Mouse (Mus musculus): ENCODE results near the gene Siah3. TPM values are rescaled to one million over a fixed set of nuclear protein-coding genes. Genes with fewer than 3 reads are reported as not detected.
A peak's percentile ranks its signal among the peaks of the same experiment; 100 is the strongest.

Gene Siah3
- total RNA-seq (2014; rRNA removed) (8.2 and 11.1 TPM in 2 replicates), polyA plus RNA-seq (2015; fragmentation: Nextera tagmentation; extraction: Ambion mirVana) (2.5 and 3.1 TPM in 2 replicates)

DNA sequence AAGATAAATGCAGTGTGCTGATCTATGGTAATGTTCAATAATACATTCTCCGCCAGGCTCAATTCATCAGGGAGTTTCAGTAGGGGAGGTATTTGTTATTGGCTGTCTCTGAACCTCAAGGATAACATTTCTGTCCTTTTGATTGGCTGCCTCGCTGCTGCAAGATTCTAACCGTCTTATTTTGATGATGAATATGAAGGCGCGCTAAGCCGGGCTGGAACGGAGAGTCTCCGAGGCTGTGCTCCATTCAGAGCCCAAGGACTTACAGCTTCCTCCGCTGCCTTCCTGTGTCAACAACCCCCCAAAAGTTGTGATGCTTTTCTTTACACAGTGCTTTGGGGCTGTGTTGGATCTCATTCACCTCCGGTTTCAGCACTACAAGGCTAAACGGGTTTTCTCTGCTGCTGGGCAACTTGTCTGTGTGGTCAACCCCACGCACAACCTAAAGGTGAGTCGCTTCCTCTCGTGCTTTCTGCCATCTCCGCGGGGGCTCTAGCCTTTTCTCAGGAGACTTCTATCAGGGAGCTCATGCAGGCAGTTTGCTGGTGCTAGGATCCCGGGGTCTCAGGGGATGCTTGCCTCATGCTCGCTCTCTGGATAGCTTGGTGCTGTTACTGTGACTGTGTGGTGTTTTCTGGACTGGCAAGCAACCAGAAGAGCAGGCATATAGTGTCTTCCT lies at the start of gene Siah3:
Siah3 (plus strand) TSS at position 240 of the 679 bp plus-strand sequence.
- H3K27me3 ChIP-seq (ENCODE audit: insufficient read depth, low read length) = no peaks in the 10 kb centered on the region
- H3K36me3 ChIP-seq (ENCODE audit: insufficient read depth, low read length) = no peaks in the 10 kb centered on the region
- no peak for TF ChIP-seq CTCF (IDR thresholded peaks at IDR 0.05; ENCODE audit: low read depth)
- 5% methylated on average over 18 of the region's 18 CpGs for WGBS
- H3K4me1 ChIP-seq (ENCODE audit: insufficient read depth, low read length) = peaks cover 26% of the 10 kb centered on the region
- peak within 1 kb of the TSS; percentile 76 for H3K27ac ChIP-seq
- H3K4me2 ChIP-seq (ENCODE audit: low read depth, low read length) = peak within 1 kb of the TSS; percentile 87
- no peaks in the 10 kb centered on the region for H3K9me3 ChIP-seq (ENCODE audit: low read length)
- H3K9ac ChIP-seq (replicated peaks; ENCODE audit: low read length) = peak within 1 kb of the TSS; percentile 72
- DNase-seq (ENCODE audit: low spot score) (peak; percentile 79), ATAC-seq (peak; percentile 52)
- peak within 1 kb of the TSS; percentile 50 for H3K4me3 ChIP-seq (ENCODE audit: low read length)

- ATAC-seq (0 out of 2 replicates have a peak, but pooled peaks have one; percentile 29), DNase-seq (ENCODE audit: low spot score) (no peak)
- no peaks in the 10 kb centered on the region for H3K4me1 ChIP-seq (ENCODE audit: insufficient read depth, low read length)
- 63% methylated on average over 3 of the region's 3 CpGs for WGBS
- no peak overlapping the region for H3K9ac ChIP-seq (replicated peaks; ENCODE audit: low read length)
- H3K9me3 ChIP-seq (ENCODE audit: low read length) = no peaks in the 10 kb centered on the region
- TF ChIP-seq CTCF (IDR thresholded peaks at IDR 0.05; ENCODE audit: low read depth) = no peak
- H3K36me3 ChIP-seq (ENCODE audit: insufficient read depth, low read length) = no peaks in the 10 kb centered on the region
- H3K4me2 ChIP-seq (ENCODE audit: low read depth, low read length) = no peak overlapping the region
- H3K27me3 ChIP-seq (ENCODE audit: insufficient read depth, low read length) = no peaks in the 10 kb centered on the region
- no peak overlapping the region for H3K4me3 ChIP-seq (ENCODE audit: low read length)
- H3K27ac ChIP-seq = no peak overlapping the region
Observed at GRCm38 (mm10) chr14:75409772-75410171, 46.0 kb upstream of the Siah3 start.

GRCm38 (mm10) chr14:75410392-75410791 lies 45.4 kb upstream of the Siah3 start:
- DNase-seq (ENCODE audit: low spot score) = no peak
- no peak for ATAC-seq
- no peak overlapping the region for H3K4me3 ChIP-seq (ENCODE audit: low read length)
- WGBS = 80% methylated on average over 4 of the region's 4 CpGs
- no peak overlapping the region for H3K27ac ChIP-seq
- no peaks in the 10 kb centered on the region for H3K9me3 ChIP-seq (ENCODE audit: low read length)
- H3K4me1 ChIP-seq (ENCODE audit: insufficient read depth, low read length) = no peaks in the 10 kb centered on the region
- no peak overlapping the region for H3K4me2 ChIP-seq (ENCODE audit: low read depth, low read length)
- TF ChIP-seq CTCF (IDR thresholded peaks at IDR 0.05; ENCODE audit: low read depth) = no peak
- no peak overlapping the region for H3K9ac ChIP-seq (replicated peaks; ENCODE audit: low read length)
- no peaks in the 10 kb centered on the region for H3K36me3 ChIP-seq (ENCODE audit: insufficient read depth, low read length)
- H3K27me3 ChIP-seq (ENCODE audit: insufficient read depth, low read length) = no peaks in the 10 kb centered on the region

GRCm38 (mm10) chr14:75418721-75419120 lies 37.1 kb upstream of the Siah3 start:
- no peaks in the 10 kb centered on the region for H3K27me3 ChIP-seq (ENCODE audit: insufficient read depth, low read length)
- H3K4me3 ChIP-seq (ENCODE audit: low read length) = no peak overlapping the region
- no peak for TF ChIP-seq CTCF (IDR thresholded peaks at IDR 0.05; ENCODE audit: low read depth)
- no peak overlapping the region for H3K9ac ChIP-seq (replicated peaks; ENCODE audit: low read length)
- no peak for DNase-seq (ENCODE audit: low spot score)
- no peak for ATAC-seq
- H3K9me3 ChIP-seq (ENCODE audit: low read length) = no peaks in the 10 kb centered on the region
- H3K36me3 ChIP-seq (ENCODE audit: insufficient read depth, low read length) = no peaks in the 10 kb centered on the region
- no peak overlapping the region for H3K4me2 ChIP-seq (ENCODE audit: low read depth, low read length)
- no peak overlapping the region for H3K27ac ChIP-seq
- H3K4me1 ChIP-seq (ENCODE audit: insufficient read depth, low read length) = no peaks in the 10 kb centered on the region
- 79% methylated on average over 3 of the region's 3 CpGs for WGBS

DNA sequence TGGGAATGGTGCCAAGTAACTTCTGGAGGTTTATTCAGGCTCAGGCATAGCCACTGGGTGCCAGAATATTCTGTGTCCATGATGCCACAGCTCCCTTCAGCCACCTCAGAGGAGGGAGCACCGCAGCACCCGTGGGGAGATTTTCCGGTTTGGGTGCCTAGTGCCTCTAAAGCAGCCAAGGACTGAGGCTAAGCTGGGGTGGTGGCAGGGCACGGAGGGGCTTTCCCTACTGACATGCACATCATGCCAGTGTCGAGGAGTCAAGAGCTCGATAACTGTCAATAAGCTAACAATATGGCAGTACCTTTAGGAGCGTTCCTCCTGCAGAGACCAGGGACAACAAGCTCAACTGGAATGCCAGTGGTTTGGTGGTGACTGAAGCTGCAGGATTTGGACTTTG lies 35.9 kb upstream of the Siah3 start:
- H3K9ac ChIP-seq (replicated peaks; ENCODE audit: low read length) = no peak overlapping the region

GRCm38 (mm10) chr14:75420811-75421210 lies 35.0 kb upstream of the Siah3 start:
- TF ChIP-seq CTCF (IDR thresholded peaks at IDR 0.05; ENCODE audit: low read depth) = no peak
- Histone ChIP-seq H3K27ac (no peak overlapping the region), H3K4me1 (ENCODE audit: insufficient read depth, low read length) (no peaks in the 10 kb centered on the region), H3K9ac (replicated peaks; ENCODE audit: low read length) (no peak overlapping the region), H3K4me2 (ENCODE audit: low read depth, low read length) (no peak overlapping the region), H3K36me3 (ENCODE audit: insufficient read depth, low read length) (no peaks in the 10 kb centered on the region), H3K4me3 (ENCODE audit: low read length) (no peak overlapping the region), H3K9me3 (ENCODE audit: low read length) (no peaks in the 10 kb centered on the region), H3K27me3 (ENCODE audit: insufficient read depth, low read length) (no peaks in the 10 kb centered on the region)
- DNase-seq (ENCODE audit: low spot score) (no peak), ATAC-seq (no peak)
- WGBS = 71% methylated on average over 6 of the region's 6 CpGs

More for the DNA sequence above, 35.9 kb upstream of the Siah3 start:
- H3K27me3 ChIP-seq (ENCODE audit: insufficient read depth, low read length) = no peaks in the 10 kb centered on the region
- no peak for DNase-seq (ENCODE audit: low spot score)
- no peaks in the 10 kb centered on the region for H3K36me3 ChIP-seq (ENCODE audit: insufficient read depth, low read length)
- H3K9me3 ChIP-seq (ENCODE audit: low read length) = no peaks in the 10 kb centered on the region
- WGBS = 86% methylated on average over 7 of the region's 7 CpGs
- ATAC-seq = no peak
- no peak overlapping the region for H3K4me2 ChIP-seq (ENCODE audit: low read depth, low read length)
- TF ChIP-seq CTCF (IDR thresholded peaks at IDR 0.05; ENCODE audit: low read depth) = no peak
- no peak overlapping the region for H3K27ac ChIP-seq
- no peaks in the 10 kb centered on the region for H3K4me1 ChIP-seq (ENCODE audit: insufficient read depth, low read length)
- no peak overlapping the region for H3K4me3 ChIP-seq (ENCODE audit: low read length)

- Histone ChIP-seq H3K36me3 (ENCODE audit: insufficient read depth, low read length) (no peaks in the 10 kb centered on the region), H3K4me2 (ENCODE audit: low read depth, low read length) (no peak overlapping the region), H3K4me3 (ENCODE audit: low read length) (no peak overlapping the region), H3K27ac (no peak overlapping the region), H3K9me3 (ENCODE audit: low read length) (no peaks in the 10 kb centered on the region), H3K9ac (replicated peaks; ENCODE audit: low read length) (no peak overlapping the region), H3K4me1 (ENCODE audit: insufficient read depth, low read length) (no peaks in the 10 kb centered on the region), H3K27me3 (ENCODE audit: insufficient read depth, low read length) (no peaks in the 10 kb centered on the region)
- DNase-seq (ENCODE audit: low spot score) (peak; percentile 43), ATAC-seq (0 out of 2 replicates have a peak, but pooled peaks have one; percentile 21)
- TF ChIP-seq CTCF (IDR thresholded peaks at IDR 0.05; ENCODE audit: low read depth) = no peak
- WGBS = 75% methylated on average over 7 of the region's 8 CpGs
Observed at GRCm38 (mm10) chr14:75431173-75431786, 24.5 kb upstream of the Siah3 start.

All from hindbrain, postnatal 0 days (tissue).